Mouse (Mus musculus): ENCODE data around the gene Fzd5.

DNA sequence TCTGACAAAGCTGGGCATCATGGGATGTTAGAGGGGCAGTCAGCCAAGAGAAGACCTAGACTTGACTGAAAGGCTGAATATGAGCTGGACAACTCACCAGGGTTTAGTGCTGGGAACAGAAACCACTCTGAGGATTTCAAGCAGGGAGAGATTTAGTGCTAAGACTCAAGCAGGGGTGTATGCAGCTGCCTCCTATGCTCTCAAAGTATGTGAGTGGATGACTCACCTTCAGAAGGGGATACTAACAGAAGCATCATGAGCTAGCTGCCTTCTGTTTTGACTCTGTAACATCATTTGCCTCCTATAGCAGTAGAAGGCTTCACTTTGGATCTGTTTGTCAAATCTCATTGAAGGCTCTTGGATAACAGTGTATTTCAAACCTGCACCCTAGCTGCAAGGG is 7.1 kb upstream of the Fzd5 start:
- TF ChIP-seq GATA2 (IDR thresholded peaks at IDR 0.05; ENCODE audit: borderline replicate concordance, low read depth, low read length): no peak
- no peak for TF ChIP-seq POLR2AphosphoS5 (IDR thresholded peaks at IDR 0.05; ENCODE audit: insufficient replicate concordance, low read depth, low read length)
- TF ChIP-seq CTCF (IDR thresholded peaks at IDR 0.05; ENCODE audit: low read depth, low read length): no peak
